Mouse (Mus musculus): Measurements from ENCODE around the gene Mrpl48.

GRCm38 (mm10) chr7:100653480-100654266 lies 45.6 kb upstream of the Mrpl48 start:
- no peak for TF ChIP-seq POLR2A (IDR thresholded peaks at IDR 0.05; ENCODE audit: control insufficient read depth in 1 of 2, insufficient read depth in 1 of 2, low read depth in 1 of 2, low read length in 2 of 2, poor library complexity in 1 of 2)
- TF ChIP-seq EP300 (IDR thresholded peaks at IDR 0.05; ENCODE audit: low read depth in 1 of 2, low read length in 2 of 2): no peak
- TF ChIP-seq ZNF384 (IDR thresholded peaks at IDR 0.05; ENCODE audit: low read depth, low read length): no peak
- TF ChIP-seq CTCF (IDR thresholded peaks at IDR 0.05 in 2 of 3, conservative IDR thresholded peaks at IDR 0.05 in 1 of 3; ENCODE audit: control insufficient read depth in 1 of 3, insufficient read depth in 1 of 3, low read depth in 2 of 3, low read length in 3 of 3, poor library complexity in 1 of 3, severe bottlenecking in 1 of 3): no peak
- TF ChIP-seq ZMIZ1 (IDR thresholded peaks at IDR 0.05; ENCODE audit: low read depth, low read length): no peak
- TF ChIP-seq MAZ (IDR thresholded peaks at IDR 0.05; ENCODE audit: low read depth, low read length): no peak
- TF ChIP-seq USF2 (IDR thresholded peaks at IDR 0.05; ENCODE audit: borderline replicate concordance in 1 of 2, insufficient read depth in 1 of 2, low read depth in 1 of 2, low read length in 2 of 2): no peak
- no peak for TF ChIP-seq GATA1 (IDR thresholded peaks at IDR 0.05; ENCODE audit: low read depth, low read length)
- TF ChIP-seq MXI1 (IDR thresholded peaks at IDR 0.05; ENCODE audit: low read depth, low read length): no peak
- no peak for TF ChIP-seq CHD2 (IDR thresholded peaks at IDR 0.05; ENCODE audit: low read length)
- no peak for TF ChIP-seq E2F4 (IDR thresholded peaks at IDR 0.05; ENCODE audit: borderline replicate concordance, low read depth, low read length)
- no peak for TF ChIP-seq ZKSCAN1 (IDR thresholded peaks at IDR 0.05; ENCODE audit: low read depth, low read length)
- no peak for TF ChIP-seq ELF1 (IDR thresholded peaks at IDR 0.05; ENCODE audit: low read depth, low read length)
- no peak for TF ChIP-seq SIN3A (IDR thresholded peaks at IDR 0.05; ENCODE audit: low read length)
